Mouse (Mus musculus): ENCODE data around the gene Hid1. TPM values are rescaled to one million over a fixed set of nuclear protein-coding genes. Genes with fewer than 3 reads are reported as not detected.

The Hid1 gene
- total RNA-seq, 2 experiments from 2014 or later, result 98.7 to 101 TPM

DNA sequence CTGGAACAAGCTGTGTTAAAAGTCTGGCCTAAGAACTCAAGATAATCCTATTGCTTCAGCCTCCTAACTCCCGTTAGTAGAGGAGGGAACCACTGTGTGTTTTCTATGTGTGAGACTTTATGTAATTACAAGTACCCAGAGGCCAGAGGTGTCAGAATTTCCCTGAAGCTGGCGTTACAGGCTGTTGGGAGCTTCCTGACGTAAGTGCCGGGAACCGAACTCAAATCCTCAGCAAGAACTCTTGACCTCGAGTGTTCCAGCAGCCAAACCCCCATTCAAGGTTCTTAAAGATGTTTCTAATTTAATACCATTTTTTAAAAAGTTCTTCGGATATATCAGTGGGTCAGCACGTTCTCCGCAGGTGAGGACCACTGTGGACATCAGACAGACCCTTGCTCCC, 13.7 kb upstream of the Hid1 start:
- no peak for DNase-seq (ENCODE audit: low spot score in 2 of 2)
- intact Hi-C loops (cut with DNase I), result no loop called here

DNA sequence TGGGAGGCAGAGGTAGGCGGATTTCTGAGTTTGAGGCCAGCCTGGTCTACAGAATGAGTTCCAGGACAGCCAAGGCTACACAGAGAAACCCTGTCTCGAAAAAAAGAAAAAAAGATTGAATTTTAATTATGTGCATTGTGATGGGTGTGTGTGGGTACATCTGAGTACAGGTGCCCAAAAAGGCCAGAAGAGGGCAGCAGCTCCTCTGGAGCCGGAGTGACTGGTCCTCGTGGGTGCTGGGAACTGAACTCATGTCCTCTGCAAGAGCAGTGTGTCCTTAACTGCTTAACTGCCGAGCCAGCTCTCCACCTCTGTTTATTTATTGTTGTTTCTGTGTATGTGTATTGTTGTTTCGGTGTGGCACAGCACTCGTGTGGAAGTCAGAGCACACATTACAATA, 10.3 kb upstream of the Hid1 start:
- intact Hi-C loops (cut with DNase I), result no loop called here
- no peak for DNase-seq (ENCODE audit: low spot score in 2 of 2)

- intact Hi-C loops (cut with DNase I), result no loop called here
- no peak for DNase-seq (ENCODE audit: low spot score in 2 of 2)
Observed at GRCm38 (mm10) chr11:115377254-115377653, 9.7 kb upstream of the Hid1 start.

DNA sequence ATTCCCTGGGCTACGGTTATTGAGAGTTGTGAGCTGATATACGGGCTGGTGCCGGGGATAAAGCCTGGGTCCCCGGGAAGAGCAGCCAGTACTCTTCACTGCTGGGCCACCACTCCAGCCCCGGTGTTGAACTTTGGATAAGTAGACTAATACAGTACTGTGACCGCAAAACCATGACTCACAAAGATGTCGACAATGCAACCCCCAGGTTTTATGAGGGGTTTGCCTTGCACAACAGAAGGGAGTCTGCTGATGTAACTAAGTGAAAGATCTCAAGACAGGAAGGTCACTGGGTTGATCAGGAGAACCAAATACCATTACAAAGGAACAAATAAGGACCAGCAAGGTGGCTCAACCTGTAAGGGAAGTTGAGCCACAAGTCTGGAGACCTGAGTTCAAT, 9.2 kb upstream of the Hid1 start:
- intact Hi-C loops (cut with DNase I), result no loop called here

DNA sequence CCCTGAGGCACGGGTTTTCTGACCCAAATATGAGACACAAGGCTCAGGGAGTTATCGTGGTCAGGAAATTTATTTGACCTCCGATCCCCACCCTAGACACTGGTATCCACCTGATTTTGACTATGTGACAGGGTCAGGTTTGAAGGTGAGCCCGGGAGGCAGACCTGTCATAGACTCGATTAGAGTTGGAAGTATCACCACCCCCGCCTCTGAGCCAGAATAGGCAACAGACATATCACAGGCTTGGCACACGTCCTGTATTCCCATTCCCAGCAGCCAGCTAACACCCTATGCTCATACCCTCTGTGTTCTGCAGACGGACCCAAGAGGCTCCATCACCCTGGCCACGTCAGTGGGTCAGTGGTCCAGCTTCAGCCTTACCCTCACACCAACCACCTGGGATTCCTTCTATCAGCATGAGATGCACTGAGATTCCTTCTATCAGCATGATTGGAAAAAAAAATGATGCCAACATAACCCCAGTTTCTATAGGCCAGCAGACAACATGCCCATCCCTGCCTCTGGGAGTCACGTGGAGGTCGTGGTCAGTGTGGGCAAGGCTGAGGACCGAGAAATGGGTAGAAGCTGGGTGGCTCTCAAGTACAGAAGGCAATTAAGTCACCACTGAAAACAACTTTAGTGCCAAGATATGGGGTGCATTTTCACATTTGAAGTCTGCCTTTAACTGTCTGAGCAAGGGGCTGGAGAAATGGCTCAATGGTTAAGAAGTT, 7.3 kb upstream of the Hid1 start:
- peak; percentile 47 to 65 for DNase-seq (ENCODE audit: low spot score in 2 of 2)

More for the DNA sequence above, 9.2 kb upstream of the Hid1 start:
- DNase-seq (ENCODE audit: low spot score in 2 of 2), result no peak

GRCm38 (mm10) chr11:115373805-115374694, 6.5 kb upstream of the Hid1 start:
- peak; percentile 62 to 83 for DNase-seq (ENCODE audit: low spot score in 2 of 2)
- intact Hi-C loops (cut with DNase I), result no loop called here

More for the DNA sequence above, 7.3 kb upstream of the Hid1 start:
- intact Hi-C loops (cut with DNase I), result no loop called here

- intact Hi-C loops (cut with DNase I), result no loop called here
- DNase-seq (ENCODE audit: low spot score in 2 of 2), result no peak
Observed at GRCm38 (mm10) chr11:115372737-115373136, 5.2 kb upstream of the Hid1 start.

GRCm38 (mm10) chr11:115372015-115372414, 4.5 kb upstream of the Hid1 start:
- intact Hi-C loops (cut with DNase I), result no loop called here

GRCm38 (mm10) chr11:115371354-115371753, 3.8 kb upstream of the Hid1 start:
- DNase-seq (ENCODE audit: low spot score in 2 of 2), result no peak
- intact Hi-C loops (cut with DNase I), result no loop called here

More at GRCm38 (mm10) chr11:115372015-115372414, 4.5 kb upstream of the Hid1 start:
- DNase-seq (ENCODE audit: low spot score in 2 of 2), result no peak

DNA sequence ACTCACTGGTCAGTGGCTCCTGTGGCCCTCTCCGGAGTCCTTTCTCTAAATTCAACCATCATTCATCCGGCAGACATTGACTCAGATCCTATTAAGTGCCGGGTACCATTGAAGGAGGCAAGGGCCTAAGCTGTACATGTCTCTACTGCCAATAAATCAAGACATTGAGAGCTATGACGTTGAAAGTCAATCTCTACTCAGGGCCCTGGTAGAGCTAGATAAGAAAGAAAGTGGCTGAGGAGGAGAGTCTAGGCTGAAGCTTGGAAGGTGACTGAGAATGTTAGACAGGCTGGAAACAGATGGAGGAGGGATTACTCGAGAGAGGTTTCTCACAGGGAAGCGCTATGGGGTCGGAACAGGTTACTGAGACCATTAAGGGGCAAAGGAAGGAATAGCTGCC, 2.8 kb upstream of the Hid1 start:
- intact Hi-C loops (cut with DNase I), result no loop called here
- no peak for DNase-seq (ENCODE audit: low spot score in 2 of 2)

DNA sequence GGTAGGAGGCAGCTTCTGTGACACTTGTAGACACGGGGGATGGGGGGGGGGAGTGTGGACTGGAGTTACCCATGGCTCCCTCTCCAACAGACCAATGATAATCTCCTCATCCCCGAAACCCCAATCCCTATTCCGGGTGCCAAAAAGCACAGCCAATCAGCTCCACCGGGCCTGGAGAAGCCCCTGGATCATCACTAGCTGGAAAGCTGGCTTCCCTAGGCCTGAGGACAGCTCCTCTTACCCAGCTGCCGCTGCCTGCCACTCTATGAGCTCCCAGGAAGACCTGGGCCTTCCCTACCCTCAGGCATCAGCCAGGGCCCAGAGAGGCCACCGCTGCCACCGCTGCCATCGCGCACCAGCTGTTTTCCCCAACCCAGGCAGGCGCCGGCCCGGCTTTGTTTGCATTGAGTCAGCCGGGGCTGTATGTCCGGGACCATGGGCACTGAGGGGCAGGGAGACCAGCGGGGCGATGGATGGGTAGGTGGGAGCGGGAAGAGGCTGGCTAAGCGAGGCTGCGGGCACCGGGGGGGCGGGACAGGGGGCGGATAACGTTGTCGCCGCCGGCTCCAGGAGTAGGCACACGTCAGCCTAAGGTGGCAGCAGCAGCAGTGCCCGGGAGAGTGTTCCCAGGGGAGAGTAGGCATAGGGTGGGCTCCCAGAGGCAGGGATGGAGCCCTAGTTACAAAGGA, 706 bp downstream of the Hid1 start:
- intact Hi-C loops (cut with DNase I), result loop anchor here (5.0 kb wide), 1 partner anchor 45 kb away; no protein-coding TSS in a partner anchor
- peak; percentile 72 to 76 for DNase-seq (ENCODE audit: low spot score in 2 of 2)

- intact Hi-C loops (cut with DNase I), result loop anchor here (5.0 kb wide), 1 partner anchor 46 kb away; no protein-coding TSS in a partner anchor
- no peak for DNase-seq (ENCODE audit: low spot score in 2 of 2)
Observed at GRCm38 (mm10) chr11:115366039-115366705, 1.4 kb downstream of the Hid1 start.

- DNase-seq (ENCODE audit: low spot score in 2 of 2), result no peak
- intact Hi-C loops (cut with DNase I), result no loop called here
Observed at GRCm38 (mm10) chr11:115364136-115364535, 3.4 kb downstream of the Hid1 start.

- intact Hi-C loops (cut with DNase I), result loop anchor here (2.0 kb wide), 1 partner anchor 113 kb away; no protein-coding TSS in a partner anchor
- no peak for DNase-seq (ENCODE audit: low spot score in 2 of 2)
Observed at GRCm38 (mm10) chr11:115359726-115360125, 7.8 kb downstream of the Hid1 start.

DNA sequence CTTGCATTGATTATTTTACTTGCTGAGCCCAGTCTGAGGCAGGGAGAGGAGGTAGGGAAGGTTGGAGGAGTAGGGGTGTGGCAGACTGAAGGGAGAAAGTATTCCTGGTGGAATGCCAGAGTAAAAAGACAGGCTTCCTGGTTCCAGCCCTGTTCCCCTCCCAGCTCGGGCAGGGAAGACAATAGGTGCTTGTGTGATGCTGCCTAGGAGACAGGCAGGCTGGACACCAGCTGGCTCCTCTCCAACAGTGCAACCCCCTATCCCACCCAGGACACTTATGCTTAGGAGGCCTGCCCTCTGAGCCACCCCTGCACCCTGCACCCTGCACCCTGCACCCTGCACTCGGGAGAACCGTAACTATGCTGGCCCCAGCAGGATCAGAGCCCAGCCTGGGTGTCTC, 8.3 kb downstream of the Hid1 start:
- no peak for DNase-seq (ENCODE audit: low spot score in 2 of 2)
- intact Hi-C loops (cut with DNase I), result loop anchor here (2.0 kb wide), 1 partner anchor 114 kb away; no protein-coding TSS in a partner anchor

GRCm38 (mm10) chr11:115358468-115358867, 9.1 kb downstream of the Hid1 start:
- peak; percentile 73 to 76 for DNase-seq (ENCODE audit: low spot score in 2 of 2)
- intact Hi-C loops (cut with DNase I), result loop anchor here (2.0 kb wide), 1 partner anchor 114 kb away; no protein-coding TSS in a partner anchor

DNA sequence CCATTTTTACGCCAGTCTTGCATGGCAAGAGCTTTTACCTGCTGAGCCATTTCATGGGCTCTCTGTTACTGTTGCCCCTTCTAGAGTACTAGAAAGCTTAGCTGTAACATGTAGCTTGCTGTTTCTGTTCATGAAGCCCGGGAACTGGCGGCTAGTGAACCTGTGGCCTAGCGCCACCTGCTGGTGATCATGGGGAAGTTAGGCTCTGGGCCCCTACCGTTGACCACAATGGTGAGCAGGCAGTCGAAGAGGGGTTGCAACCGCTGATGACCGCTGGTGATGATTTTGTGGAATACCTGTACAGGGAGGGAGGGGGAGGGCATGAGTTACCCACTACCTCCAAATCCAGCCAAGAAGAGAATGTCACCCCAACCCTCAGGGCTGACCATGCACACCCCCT, 13.4 kb downstream of the Hid1 start:
- intact Hi-C loops (cut with DNase I), result loop anchor here (1.0 to 5.0 kb wide), 2 partner anchors 32 to 152 kb away; partner anchors contain the start of gene Ush1g
- DNase-seq (ENCODE audit: low spot score in 2 of 2), result peak; percentile 57 to 78

- intact Hi-C loops (cut with DNase I), result loop anchor here (5.0 kb wide), 1 partner anchor 151 kb away; no protein-coding TSS in a partner anchor
- no peak for DNase-seq (ENCODE audit: low spot score in 2 of 2)
Observed at GRCm38 (mm10) chr11:115353375-115353774, 14.2 kb downstream of the Hid1 start.

DNA sequence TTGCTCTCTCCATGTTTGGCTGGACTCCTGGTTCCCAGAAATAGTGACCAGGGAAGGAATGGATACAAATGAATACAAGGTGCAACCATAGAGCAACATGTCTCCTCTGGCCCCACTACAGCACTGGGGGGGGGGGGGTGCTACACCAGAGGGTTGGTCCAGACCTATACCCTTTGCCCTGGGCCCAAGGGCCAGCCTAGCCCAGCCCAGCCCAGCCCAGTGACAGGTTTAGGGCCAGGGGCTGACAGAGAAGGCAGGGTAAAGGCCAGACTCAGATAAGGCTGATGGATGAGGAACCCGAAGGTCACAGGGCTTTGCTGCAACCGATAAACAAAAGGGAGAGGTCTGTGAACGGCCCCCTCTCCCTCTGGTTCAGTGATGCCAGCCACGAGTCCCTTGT, 17.6 kb downstream of the Hid1 start:
- no peak for DNase-seq (ENCODE audit: low spot score in 2 of 2)
- intact Hi-C loops (cut with DNase I), result loop anchor here (5.0 kb wide), 1 partner anchor 148 kb away; no protein-coding TSS in a partner anchor
